Mouse (Mus musculus): ENCODE measurements around the gene Vamp5.
A peak's percentile ranks its signal among the peaks of the same experiment; 100 is the strongest.

The Vamp5 gene

DNA sequence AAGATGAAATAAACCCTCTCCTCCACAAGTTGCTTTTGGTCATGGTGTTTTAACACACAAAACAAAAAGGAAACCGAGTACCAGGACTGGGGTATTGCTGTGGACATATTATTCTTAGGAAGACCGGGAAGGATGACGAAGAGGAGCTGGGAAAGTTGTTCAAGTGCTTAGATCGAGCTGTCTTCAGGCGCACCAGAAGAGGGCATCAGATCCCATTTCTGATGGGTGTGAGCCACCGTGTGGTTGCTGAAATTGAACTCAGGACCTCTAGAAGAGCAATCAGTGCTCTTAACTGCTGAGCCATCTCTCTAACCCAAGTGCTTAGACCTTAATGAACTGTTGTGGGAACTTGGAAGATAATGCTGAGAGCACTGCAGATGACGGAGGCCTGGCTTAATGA is 16.3 kb downstream of the Vamp5 start:
- no peak for DNase-seq

DNA sequence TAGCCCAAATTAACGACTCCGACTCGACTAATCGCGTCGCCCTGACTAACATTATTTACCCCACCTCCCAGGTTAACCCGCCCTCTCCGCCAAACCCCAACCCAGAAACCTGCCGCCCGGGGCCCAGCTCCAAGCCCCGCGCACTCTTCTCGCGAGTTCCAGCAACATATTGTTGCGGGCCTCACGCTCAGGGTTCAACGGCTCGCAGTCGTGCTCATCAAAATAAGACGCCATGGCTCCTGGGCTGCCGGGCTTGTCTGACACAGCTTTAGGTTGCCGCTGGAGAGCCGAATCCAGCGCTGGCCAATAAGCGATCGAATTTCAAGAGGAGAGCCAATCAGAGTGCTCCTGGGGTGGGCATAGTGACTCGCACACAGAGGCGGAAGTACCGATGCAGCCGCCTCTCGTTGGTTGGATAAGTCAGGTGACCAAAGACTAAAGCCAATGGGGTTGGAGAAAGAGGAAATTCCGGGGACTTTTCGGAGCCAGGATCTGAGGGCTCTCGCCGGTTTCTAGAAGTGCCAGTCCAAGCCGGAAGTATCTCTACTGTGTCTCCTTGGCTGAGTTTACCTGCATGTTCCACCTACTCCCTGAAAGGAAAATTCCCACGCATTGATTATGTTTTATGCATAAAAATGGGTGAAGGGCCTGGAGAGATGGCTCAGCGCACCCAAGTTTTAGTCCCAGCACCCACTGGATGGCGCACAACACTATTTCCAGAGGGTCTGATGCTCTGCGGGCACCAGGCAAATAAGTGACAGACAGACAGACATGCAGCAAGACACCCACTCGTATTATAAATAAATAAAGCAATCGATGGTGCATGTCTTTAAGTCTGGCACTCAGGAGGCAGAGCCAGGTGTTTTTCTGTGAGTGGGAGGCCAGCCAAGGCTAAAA is 17.9 kb downstream of the Vamp5 start:
- DNase-seq, result peak; percentile 98

- no peak for DNase-seq
These were observed 19.1 kb downstream of the Vamp5 start for GRCm38 (mm10) chr6:72361121-72361551.

DNA sequence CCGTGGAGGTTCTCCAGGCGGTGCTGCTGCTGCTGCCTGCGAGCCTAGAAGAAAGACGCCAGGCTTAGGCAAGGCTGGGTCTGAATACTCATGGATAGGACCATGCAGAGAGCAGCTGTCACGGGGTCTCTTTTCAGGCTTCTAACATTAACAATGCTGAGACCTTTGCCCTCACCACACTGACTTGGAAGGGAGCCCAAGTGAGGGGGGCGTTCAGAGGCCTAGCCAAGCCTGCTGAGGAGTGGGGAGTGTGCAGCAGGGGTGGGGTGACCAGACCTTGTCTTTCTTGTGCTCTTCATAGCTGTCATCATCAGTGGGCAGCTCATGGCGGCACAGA is 19.7 kb downstream of the Vamp5 start:
- peak; percentile 35 for DNase-seq

GRCm38 (mm10) chr6:72359891-72360598 is 20.2 kb downstream of the Vamp5 start:
- DNase-seq, result peak; percentile 12

- no peak for DNase-seq
These were observed 20.9 kb downstream of the Vamp5 start for GRCm38 (mm10) chr6:72359343-72359742.

DNA sequence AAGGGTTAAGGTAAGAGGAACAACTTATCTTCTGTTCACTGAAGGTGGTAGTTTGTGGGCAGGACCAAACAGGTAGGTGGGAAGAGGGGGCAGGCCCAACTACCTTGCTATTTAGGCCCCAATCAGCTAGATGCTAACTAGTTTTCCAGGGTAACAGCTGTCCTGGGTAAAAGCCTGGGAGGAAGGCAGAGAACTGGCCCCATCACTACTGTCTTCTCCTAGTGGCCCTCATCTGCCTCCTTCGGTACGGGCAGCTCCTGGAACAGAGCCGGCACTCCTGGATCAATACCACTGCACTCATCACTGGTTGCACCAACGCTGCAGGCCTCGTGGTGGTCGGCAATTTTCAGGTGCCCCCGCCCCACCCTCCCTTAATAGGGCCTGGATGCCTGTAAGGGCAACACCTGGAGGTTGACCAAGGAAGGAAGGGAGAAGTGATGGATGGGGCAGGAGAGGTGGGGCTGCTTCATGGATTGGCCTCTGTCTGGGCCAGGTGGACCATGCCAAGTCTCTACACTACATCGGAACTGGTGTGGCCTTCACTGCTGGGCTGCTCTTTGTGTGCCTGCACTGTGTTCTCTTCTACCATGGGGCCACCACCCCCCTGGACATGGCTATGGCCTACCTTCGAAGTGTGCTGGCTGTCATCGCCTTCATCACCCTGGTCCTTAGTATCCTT is 22.0 kb downstream of the Vamp5 start:
- peak; percentile 19 for DNase-seq

- DNase-seq, result peak; percentile 39
These were observed 22.8 kb downstream of the Vamp5 start for GRCm38 (mm10) chr6:72357164-72358079.

GRCm38 (mm10) chr6:72356001-72356532 is 24.2 kb downstream of the Vamp5 start:
- peak; percentile 55 for DNase-seq

GRCm38 (mm10) chr6:72355066-72355911 is 25.0 kb downstream of the Vamp5 start, which contains the start of gene Tmem150a:
Gene Tmem150a, plus strand, starts transcription at chr6:72355447.
- DNase-seq, result peak; percentile 71

- peak; percentile 12 for DNase-seq
These were observed 26.2 kb downstream of the Vamp5 start for GRCm38 (mm10) chr6:72354025-72354424.

GRCm38 (mm10) chr6:72352636-72353405 is 27.4 kb downstream of the Vamp5 start:
- DNase-seq, result peak; percentile 31

DNA sequence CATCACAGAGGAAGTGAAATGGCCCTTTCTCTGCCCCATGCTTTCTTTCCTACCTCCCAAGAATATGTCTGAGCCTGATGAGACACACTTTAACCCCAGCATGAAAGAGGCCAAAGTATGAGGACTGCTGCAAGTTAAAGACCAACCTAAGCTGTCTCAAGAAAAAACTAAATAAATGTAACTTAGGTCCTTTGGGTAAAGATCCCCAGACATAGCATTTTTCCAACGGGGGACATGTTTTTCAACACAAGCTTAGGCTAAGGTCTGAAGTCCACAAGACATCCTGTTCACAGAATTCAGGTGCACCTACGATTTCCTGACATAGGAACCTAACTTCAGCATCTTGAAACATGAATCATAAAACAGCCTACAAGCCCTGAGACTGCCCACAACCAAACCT is 30.1 kb downstream of the Vamp5 start:
- no peak for DNase-seq

DNA sequence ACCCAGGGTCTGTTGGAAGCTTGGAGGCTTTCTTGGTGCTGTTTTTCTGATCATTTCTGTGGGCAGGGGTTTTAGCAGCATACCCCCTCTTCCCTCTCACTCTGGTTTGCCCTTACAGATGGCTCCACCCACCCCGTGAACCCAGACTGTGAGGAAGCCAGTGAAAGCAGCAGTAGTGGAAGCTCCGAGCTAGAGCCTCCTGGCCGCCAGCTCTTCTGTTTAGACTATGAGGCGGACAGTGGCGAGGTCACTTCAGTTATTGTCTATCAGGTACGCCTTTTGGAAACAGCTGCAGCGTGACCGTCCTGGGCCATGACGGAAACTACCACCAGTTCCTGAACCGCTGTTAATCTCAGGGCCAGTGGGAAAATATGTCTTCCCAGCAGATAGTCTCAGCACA is 31.9 kb downstream of the Vamp5 start:
- DNase-seq, result peak; percentile 27

DNA sequence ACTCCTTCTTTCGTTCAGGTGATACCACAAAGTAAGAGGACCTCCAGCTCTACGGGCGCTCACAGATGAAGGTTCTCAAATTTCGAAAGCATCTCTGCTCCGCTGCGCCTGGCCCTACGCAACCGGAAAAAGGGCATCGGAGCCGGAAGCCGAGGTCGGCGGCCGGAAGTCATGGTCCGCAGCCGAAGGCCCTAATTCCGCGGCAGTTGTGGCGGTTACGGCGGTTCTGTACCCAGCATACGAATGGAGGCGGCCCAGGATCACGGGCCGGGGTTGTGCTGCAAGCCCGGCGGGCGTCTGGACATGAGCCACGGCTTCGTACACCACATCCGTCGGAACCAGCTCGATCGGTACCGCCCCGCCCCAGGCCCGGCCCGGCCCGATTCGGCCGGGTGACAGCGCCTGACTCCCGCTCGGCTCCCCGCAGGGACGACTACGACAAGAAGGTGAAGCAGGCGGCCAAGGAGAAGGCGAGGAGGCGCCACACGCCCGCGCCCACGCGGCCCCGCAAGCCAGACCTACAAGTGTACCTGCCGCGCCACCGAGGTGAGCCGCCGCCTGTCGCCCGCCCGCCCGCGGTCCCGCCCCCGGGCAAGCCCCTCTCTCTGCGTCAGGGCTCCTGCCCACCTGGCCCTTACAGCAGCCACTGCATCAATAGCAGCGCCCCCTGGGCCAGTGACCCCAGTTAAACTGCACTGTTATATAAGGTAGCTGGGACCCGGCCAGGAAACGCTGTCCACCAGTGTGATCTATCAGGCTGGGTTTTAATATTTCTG is 32.9 kb downstream of the Vamp5 start, which contains the start of gene 0610030E20Rik:
Gene 0610030E20Rik, plus strand, starts transcription at position 152 of the 776 bp plus-strand sequence.
- peak; percentile 85 for DNase-seq

- DNase-seq, result peak; percentile 54
These were observed 34.0 kb downstream of the Vamp5 start for GRCm38 (mm10) chr6:72346261-72346660.

DNA sequence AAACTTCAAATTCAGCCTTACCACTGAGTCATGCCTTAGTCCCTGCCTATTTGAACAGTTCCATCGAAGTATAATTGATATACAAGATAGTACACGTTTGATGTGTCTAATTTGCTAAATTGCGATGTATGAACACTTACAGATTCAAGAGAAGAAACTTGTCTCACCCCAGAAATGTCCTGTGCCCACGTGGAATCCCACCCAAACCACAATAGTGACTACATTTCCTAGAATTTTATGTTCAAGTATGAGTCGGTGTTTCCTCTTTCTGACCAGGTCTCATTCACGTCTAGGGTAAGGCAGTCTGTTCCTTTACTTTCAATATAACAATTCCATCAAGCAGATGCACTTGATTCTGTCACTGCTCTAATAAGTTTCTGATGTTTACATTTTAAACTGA is 34.6 kb downstream of the Vamp5 start:
- DNase-seq, result no peak

- peak; percentile 95 for DNase-seq
These were observed 35.1 kb downstream of the Vamp5 start, which contains the start of gene Usp39 for GRCm38 (mm10) chr6:72345074-72345567. Gene Usp39, minus strand, starts transcription at chr6:72345184.
